Mouse (Mus musculus) splenic B cell, adult 2 months (primary cell): Measurements from ENCODE around the gene Safb2.

Experiments used
- DNase-seq: peaks from one replicate; pipeline ENCODE4 v3.0.0-alpha.2; 2011; ENCODE audit warnings: low read depth, low spot score
- H3K27me3 ChIP-seq: 2 replicates; pipeline ENCODE4 v1.6.1; 2012; ENCODE audit warnings: mild to moderate bottlenecking, low read length, moderate library complexity, mixed read lengths; ENCODE audit not compliant: control insufficient read depth, poor library complexity, insufficient read depth, severe bottlenecking
- H3K36me3 ChIP-seq: 2 replicates; pipeline ENCODE4 v1.6.1; 2012; ENCODE audit warnings: mild to moderate bottlenecking, low read length, moderate library complexity, mixed read lengths; ENCODE audit not compliant: control insufficient read depth, poor library complexity, insufficient read depth, severe bottlenecking

Safb2 gene

DNA sequence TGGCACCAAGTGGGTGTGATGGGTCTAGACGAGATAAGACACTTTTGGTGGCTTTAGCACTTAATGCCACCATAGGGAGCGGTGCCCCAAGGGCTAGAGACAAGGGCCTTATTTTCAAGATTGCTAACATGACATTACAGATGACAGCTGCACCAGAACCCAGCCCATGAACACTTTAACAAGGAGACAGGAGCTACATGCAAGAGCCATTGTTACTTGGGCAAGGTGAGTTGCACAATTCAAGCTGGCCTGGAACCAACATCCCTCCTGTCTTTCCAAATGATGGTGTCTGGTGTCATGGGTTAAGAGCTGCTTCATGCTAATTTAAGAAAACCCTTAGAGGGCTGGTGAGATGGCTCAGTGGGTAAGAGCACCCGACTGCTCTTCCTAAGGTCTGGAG is 25.0 kb downstream of the Safb2 start:
- Histone ChIP-seq H3K36me3 (peaks cover 7% of the 10 kb centered on the region; the same call in 1 of the 2 replicates), H3K27me3 (no peaks in the 10 kb centered on the region)

DNA sequence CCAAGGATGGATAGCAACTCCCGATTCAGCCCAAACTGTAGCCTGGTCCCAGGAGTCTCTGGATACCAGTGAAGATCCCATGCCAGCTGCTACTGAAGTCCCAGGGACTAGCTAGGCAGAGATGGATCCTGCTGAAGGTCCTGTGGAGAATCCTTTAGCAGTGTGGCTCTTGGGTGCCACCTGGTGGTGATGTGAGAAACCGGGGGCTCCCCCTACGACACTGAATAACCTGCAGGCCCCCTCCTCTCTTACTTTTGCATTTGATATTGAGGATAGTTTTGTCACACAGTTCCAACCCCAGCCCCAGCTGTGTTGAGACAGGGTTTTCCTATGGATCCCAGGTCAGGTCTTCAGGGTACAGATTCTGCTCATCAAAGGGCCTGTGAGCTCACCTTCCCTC is 25.9 kb downstream of the Safb2 start:
- DNase-seq = peak; percentile 74
- peaks cover 4% of the 10 kb centered on the region; the same call in 1 of the 2 replicates for H3K36me3 ChIP-seq
- H3K27me3 ChIP-seq = no peaks in the 10 kb centered on the region

More for the DNA sequence above, 25.0 kb downstream of the Safb2 start:
- DNase-seq = no peak

- no peaks in the 10 kb centered on the region for H3K36me3 ChIP-seq
- no peaks in the 10 kb centered on the region for H3K27me3 ChIP-seq
- DNase-seq = no peak
Observed at GRCm38 (mm10) chr17:56554122-56554551, 30.2 kb downstream of the Safb2 start, which contains the start of gene Gm20219. Gene Gm20219, minus strand, starts transcription at chr17:56554387.

DNA sequence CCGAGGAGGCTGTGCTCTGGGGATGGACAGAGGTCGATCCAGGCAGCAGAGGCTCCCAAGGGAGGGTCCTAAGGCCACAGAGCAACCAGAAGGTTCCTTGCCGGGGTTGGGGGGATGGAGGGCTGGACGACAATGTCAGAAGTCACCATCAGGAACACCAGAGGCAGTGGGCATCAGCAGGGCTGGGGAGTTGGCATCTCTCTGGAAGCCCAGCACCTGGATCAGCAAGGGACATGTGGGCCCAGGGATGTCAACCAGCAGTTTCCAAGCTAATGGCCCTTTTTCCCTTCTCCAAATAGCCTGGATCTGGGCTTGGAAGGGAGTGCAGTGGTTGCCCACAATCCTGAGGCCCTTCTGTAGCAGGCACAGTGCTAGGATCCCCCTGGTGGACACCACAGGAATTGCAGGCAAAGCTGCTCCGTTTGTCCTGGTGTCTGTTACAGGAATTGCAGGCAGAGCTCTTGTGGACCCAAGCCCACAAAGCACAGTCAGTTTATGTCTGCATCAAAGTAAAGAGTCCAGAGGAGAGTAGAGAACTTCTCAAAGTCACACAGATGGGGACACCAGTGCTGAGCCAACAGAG is 31.5 kb downstream of the Safb2 start:
- Histone ChIP-seq H3K36me3 (no peaks in the 10 kb centered on the region), H3K27me3 (no peaks in the 10 kb centered on the region)
- peak; percentile 88 for DNase-seq

GRCm38 (mm10) chr17:56551841-56552581 is 32.4 kb downstream of the Safb2 start:
- Histone ChIP-seq H3K27me3 (no peaks in the 10 kb centered on the region), H3K36me3 (no peaks in the 10 kb centered on the region)
- no peak for DNase-seq

DNA sequence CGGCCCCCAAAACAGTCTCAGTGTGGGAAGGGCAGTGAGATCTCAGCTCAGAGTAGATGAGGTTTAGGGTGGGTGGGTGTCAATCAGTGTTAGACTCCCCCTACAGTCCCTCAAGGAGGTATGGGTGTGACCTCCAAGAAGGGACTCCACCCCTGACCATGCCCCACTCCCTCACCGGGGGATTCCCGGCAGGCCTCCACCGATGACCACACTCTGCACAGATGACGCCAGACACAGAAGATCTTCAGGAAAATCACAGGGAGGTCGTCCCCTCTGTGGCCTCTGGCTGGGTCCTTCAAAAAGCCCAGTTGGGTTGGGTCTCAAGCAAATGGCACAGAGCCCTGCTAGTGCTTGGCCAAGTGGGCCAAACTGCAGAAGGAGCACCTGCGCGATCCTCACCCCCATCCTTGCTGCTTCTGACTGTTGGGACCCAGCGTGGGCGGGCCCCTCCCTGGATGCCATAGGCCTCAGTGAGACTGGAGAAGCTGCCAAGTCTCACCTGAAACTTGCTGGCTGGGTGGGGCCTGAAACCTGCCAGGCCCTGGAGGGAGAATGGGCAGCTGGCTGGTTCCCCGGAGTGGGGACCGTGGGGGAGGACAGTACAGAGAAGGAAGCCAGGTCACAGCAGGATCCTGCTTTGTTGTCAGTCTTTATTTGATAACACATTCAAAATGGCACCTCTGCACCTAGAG is 33.5 kb downstream of the Safb2 start:
- Histone ChIP-seq H3K27me3 (no peaks in the 10 kb centered on the region), H3K36me3 (no peaks in the 10 kb centered on the region)
- DNase-seq = no peak

DNA sequence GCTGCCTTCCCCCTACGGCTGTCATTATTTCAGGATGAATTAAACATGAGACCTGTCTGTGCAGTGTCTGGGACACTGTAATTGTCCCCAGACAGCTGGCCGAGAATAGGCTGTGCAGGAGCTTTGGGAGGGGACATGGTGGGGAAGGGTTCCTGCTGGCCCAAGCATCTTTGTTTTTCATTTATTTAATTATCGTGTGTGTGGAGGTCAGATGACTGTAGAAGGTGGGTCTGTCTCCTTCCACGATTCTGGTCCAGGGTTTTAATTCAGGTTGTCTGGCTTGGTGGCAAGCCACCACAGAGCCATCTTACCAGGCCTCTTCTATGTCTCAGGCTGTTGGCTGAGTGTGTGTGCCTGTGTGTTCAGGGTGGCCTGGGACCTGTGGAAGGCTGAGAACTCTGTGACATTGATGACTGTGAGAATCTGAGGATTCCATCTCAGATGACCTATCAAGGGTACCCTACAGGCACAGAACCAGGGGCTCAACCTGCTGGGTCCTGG is 35.7 kb downstream of the Safb2 start:
- no peaks in the 10 kb centered on the region for H3K27me3 ChIP-seq
- DNase-seq = no peak
- no peaks in the 10 kb centered on the region for H3K36me3 ChIP-seq

DNA sequence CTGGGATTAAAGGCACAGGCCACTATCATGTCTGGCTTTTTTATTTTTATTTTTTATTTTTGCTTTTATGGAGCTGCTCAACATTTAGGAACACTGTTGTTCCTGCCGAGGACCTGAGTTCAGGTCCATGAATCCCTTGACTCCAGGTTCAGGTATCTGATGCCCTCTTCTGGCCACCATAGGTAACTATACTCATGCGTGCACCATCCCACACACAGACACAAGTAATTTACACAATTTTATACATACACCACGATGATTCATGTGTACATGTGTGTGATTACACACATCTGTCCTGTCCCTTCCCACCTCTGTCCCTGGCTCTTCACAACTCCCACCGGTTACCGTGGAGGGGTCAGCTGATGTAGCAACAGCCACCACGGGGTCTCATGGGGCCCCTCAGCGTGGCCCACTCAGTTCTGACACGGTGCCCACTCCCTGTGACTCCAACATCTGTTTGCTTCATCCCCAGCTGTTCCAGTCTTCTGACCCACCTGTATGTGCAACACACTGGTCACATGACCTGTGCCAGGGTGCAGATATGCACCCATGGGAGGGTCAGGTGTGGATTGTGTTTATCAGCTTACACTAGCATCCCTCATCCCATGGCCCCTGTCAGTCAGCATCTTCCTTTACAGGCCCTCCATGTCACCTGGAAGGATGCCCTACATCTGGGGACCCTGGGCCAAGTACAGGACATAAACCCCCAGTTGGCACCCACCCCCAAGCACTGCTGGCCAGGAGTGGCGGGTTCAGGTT is 36.4 kb downstream of the Safb2 start:
- no peak for DNase-seq
- Histone ChIP-seq H3K36me3 (no peaks in the 10 kb centered on the region), H3K27me3 (no peaks in the 10 kb centered on the region)

GRCm38 (mm10) chr17:56547116-56547845 is 37.1 kb downstream of the Safb2 start:
- no peak for DNase-seq
- H3K36me3 ChIP-seq = no peaks in the 10 kb centered on the region
- H3K27me3 ChIP-seq = no peaks in the 10 kb centered on the region

DNA sequence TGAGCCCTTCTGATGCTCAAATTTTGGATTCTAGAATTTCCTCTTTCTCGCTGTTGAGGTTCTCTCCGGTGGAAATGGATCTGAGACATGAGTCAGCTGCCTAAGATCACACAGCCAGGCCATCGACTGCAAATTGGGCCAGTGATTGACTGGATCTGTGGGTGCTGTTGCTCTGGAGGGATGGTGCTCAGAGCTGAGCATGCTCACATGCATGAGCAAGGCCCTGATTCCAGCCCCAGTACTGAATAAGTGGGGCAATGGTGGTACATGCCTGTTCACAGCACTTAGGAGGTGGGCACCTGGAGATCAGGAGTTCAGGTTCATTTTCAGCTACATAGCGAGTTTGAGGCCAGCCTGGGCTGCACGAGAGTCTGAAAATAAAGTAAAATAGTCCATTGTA is 37.8 kb downstream of the Safb2 start:
- Histone ChIP-seq H3K27me3 (no peaks in the 10 kb centered on the region), H3K36me3 (no peaks in the 10 kb centered on the region)
- DNase-seq = no peak

GRCm38 (mm10) chr17:56545945-56546344 is 38.4 kb downstream of the Safb2 start:
- no peaks in the 10 kb centered on the region for H3K27me3 ChIP-seq
- DNase-seq = no peak
- H3K36me3 ChIP-seq = no peaks in the 10 kb centered on the region

- no peaks in the 10 kb centered on the region for H3K36me3 ChIP-seq
- H3K27me3 ChIP-seq = no peaks in the 10 kb centered on the region
- DNase-seq = no peak
Observed at GRCm38 (mm10) chr17:56544699-56545387, 39.5 kb downstream of the Safb2 start.

DNA sequence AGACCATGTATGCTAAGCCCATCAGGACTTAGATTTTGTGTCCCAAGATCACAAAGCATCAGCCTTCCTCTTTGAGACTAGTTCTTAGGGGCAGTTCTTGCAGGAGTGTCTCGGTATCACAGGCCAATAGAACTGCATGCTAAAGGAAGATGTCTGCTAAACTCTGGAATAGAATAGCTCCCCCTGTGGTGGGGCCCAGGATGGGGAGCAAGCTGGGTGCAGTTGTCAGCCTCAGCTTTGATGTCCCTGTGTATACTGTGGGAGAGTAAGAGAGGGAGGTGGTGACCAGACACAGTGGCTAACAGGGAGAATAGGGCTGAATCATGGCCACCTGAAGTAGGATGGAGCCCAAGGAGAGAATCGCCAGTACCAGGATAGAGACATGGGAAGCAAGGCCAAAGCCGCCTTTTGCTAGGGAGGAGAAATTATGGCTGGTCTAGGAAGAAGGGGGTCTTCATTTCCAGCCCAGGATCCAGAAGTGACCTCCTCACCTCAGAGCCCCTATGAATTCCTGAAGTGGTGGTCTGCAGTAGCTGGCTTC is 40.6 kb downstream of the Safb2 start:
- H3K36me3 ChIP-seq = no peaks in the 10 kb centered on the region
- H3K27me3 ChIP-seq = no peaks in the 10 kb centered on the region
- DNase-seq = no peak
